Mouse (Mus musculus): ENCODE results near the gene Cant1.

Gene Cant1

DNA sequence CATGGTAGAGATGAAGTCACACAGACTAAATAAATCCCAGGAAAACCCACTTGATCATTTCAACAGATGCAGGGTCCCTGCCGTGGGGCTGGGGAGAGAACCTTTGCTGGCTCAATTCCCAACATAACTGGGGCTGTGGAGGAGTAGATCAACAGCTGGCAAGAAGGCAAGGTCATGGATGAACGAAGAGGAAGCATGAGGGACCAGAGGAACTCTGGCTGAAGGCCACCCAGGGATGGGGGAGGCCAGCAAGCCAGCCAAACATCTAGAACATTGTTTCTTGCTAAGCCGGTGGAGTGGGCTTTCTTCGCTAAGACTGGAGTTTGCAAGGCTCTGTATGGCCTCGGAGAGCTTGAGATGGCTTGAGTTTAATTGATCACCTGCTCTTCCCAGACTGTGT lies 43.0 kb downstream of the Cant1 start:
- DNase-seq (ENCODE audit: extremely low spot score, low read depth, low spot score), result no peak

DNA sequence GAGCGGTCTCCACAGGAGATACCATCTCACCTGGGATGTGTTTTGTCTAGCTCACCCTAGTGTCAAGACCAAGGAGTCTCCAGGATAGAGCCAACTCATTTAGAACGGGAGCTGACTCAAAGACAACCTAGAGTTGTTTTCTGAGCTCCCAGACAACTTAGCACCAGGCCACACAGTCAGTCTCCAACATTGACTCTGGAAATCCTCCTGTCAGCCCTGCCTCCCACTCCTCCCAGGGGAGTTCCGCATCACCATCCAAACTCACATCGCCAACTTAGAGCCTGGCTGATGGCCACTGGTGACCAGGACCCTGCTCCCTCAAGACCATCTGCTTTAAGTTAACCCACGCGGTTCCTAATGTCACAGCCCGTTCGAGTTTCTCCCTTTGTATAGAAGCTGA lies 43.4 kb downstream of the Cant1 start:
- no peak for DNase-seq (ENCODE audit: extremely low spot score, low read depth, low spot score)

DNA sequence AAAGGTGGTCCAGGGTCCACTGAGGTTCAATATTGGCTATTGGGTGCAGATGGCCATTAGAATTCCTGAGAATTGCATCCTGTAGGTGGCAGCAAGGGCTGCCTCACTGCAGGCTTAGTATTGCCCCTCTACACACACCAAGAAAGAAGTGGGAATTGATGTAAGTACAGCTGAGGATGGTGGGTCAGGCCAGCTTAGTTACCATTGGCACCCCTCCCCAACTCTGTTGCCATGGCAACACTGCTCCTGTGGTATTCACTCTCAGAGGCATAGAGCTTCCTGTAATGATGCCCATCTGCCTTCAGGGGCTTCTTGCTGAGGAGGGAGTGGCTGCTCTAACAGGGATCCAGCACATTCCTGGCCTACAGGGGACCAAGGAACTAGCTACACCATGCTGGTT lies 43.9 kb downstream of the Cant1 start:
- no peak for DNase-seq (ENCODE audit: extremely low spot score, low read depth, low spot score)

DNA sequence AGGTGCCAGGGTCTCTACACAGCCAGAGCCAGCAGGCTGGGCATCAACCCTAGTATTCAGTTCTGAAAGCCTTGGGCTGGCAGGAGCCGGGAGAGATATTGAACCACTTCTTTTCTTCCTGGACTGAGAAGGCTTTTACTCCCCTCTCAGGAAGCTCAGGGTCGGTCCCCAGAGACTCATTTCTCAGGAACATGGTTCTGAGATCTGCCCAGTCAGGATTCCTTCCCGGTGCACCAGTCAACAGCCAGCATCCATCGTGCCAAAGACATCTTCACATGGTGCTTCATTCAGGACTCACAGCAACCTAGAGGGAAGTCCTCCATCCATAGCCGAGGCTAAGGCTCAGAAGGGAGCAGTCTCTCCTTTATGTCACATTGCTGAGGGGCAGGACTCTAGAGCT lies 44.4 kb downstream of the Cant1 start:
- DNase-seq (ENCODE audit: extremely low spot score, low read depth, low spot score), result no peak

DNA sequence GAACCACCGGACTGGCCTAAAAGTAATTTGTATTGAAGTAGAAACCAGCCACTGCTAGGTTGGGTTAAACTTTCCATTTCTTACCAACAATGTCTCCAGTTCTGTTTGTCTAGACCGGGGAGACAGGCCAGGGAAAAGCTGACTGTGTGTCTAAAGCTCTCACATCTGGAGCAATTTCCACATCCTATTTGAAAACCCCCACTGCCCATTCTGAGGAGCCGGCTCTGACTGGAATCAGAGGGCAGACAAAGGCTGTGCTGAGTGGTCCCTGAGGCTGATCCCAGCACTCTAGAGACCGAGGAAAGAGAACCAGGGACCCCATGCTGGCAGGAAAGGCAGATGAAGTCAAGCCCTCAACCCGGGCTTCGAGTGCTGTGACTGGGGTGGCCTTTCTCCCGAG lies 46.2 kb downstream of the Cant1 start:
- DNase-seq (ENCODE audit: extremely low spot score, low read depth, low spot score), result no peak

DNA sequence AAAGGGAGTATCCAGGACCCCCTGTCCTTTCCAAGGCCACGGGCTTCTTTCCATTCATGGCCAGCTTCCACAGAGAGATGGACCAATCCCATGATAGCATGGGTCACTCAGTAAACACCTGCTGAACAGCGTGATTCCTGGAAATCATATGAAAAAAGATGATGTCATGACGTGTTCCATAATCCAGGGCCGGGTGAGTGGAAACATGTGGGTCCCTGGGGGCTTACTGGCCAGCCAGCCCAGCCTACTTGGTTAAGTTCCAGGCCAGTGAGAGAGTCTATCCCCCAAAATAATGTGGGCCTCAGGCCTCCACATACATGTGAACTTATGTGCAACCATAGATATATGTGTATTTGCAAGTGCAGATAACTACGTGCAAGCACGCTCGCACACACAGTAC lies 47.0 kb downstream of the Cant1 start:
- no peak for DNase-seq (ENCODE audit: extremely low spot score, low read depth, low spot score)

DNA sequence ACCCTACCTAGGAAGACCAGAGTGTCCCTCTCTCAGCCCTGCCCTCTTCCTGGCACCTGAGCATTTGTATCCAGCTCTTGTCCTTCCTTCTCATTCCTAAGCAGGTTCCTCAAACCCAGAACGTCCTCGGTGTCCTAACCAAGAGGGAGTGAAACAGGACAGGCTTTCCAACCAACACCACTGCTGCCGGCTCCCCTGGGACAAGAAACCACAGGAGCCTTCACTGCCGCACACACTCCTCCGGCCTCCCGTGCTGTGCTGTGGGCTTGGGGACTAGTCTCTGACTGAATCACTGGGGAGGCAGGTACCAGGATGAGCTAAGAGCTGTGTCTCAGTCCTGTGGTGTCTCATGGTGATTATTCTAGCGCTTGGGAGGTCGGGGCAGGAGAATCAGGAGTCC lies 49.2 kb downstream of the Cant1 start:
- no peak for DNase-seq (ENCODE audit: extremely low spot score, low read depth, low spot score)

GRCm38 (mm10) chr11:118369251-118369650 lies 49.6 kb downstream of the Cant1 start:
- DNase-seq (ENCODE audit: extremely low spot score, low read depth, low spot score), result no peak

DNA sequence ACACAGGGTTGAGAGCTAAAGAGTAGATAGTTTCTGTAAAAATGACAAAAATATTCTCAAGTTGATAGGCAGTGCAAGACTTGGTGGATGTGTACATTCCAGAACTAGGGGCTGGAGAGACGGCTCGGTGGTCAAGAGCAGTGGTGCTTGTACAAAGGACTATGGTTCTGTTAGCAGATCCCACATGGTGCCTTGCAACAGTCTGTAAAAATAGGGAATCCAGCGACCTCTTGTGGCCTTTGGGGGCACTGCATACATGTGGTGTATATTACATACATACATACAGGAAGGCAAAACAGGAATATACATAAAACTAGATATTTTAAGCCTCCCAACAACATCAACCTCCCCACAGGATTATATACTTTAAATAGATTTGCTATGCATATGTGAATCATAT lies 50.6 kb downstream of the Cant1 start:
- DNase-seq (ENCODE audit: extremely low spot score, low read depth, low spot score), result no peak

DNA sequence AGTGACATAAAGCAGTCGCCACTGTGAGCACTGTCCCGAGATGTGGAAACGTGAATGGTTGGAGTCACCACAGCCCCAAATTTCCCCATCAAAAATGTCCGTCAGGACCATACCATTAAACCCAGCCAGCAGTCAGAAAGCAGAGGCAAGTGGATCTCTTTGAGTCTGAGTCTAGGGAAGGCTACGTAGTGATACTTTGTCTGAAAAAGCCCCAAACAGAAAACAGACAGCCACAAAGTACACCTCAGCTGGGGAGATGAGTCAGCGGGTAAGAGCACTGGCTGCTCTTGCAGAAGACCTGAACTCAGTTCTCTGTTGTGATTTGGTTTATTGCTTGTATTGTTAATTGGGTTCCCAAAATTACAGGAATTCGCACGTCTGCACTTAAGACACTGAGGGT lies 52.3 kb downstream of the Cant1 start:
- no peak for DNase-seq (ENCODE audit: extremely low spot score, low read depth, low spot score)

DNA sequence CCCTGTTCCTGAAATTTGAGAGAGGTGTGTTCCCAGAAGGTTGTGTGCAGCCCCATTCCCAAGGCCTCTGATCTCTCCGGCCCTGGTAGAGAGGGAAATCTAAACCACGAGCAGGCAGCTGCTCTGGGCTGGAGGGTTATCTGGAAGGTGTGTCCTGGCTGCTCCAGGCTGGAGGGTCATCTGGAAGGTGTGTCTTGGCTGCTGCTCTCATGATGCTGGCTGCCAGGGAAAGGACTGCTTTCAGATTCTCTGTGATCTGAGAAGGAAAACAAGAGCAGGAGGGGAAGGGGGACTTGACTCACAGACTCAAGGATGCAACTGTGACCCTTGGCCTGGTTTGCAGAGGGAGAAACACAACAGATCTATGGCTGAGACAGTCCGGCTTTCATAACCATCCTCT lies 52.8 kb downstream of the Cant1 start:
- DNase-seq (ENCODE audit: extremely low spot score, low read depth, low spot score), result no peak

DNA sequence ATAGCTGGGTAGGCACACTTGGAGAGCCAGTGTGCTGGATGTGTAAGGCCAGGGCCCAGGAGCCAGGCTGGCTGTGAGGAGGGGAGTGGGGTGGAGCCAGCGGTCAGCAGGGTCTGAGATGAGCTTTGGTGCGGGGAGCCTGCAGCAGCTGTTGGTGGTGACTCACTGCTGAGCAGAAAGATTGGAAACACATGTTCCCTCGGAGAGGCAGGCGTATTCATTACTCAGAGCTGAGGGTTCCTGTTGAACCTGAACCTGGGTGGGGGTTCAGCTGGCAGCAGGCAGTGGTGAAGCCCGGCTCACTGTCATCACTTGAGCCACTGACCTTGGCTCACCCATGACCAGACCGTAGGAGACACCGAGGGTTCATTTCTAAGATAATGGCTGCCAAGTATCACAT lies 53.7 kb downstream of the Cant1 start:
- no peak for DNase-seq (ENCODE audit: extremely low spot score, low read depth, low spot score)

DNA sequence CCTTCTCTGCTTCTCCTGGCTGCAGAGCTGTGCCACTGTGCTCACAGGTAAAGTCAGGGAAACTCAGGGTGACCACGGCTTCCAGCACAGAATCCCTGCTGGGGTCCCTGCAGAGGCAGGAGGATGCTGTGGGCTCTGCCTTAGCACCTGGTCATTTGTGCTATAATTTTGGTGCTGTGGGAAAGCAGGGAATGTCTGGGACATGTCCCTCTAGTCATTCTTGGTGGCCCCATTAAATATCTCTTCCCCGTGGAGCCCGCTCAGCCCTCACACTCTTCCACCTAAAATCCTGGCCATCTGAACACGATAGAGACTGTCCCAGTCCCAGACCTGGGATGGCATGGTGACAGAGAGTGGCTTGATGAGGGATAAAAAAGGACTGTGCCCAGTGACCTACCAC lies 54.9 kb downstream of the Cant1 start:
- no peak for DNase-seq (ENCODE audit: extremely low spot score, low read depth, low spot score)

- no peak for DNase-seq (ENCODE audit: extremely low spot score, low read depth, low spot score)
Observed at GRCm38 (mm10) chr11:118362971-118363518, 55.8 kb downstream of the Cant1 start.

DNA sequence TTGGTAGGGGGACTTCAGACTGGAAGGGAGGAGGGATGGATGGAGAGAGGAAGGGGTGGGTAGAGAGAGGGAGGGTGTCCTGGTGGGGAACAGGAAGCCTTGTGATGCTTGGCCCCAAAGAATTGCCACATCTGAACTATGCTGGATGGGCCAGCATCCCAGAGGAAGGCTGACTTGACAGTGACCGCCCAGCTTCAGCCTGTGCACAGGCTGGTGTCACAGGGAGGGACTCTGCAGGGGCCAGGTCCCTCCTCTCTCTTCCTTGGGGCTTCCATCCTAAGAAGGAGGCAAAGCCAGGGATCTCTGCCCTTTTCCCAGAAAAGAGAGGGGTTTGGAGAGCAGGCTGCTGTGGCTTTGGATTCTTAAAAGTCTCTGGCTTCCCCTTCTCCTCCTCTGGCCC lies 56.4 kb downstream of the Cant1 start:
- DNase-seq (ENCODE audit: extremely low spot score, low read depth, low spot score), result no peak

DNA sequence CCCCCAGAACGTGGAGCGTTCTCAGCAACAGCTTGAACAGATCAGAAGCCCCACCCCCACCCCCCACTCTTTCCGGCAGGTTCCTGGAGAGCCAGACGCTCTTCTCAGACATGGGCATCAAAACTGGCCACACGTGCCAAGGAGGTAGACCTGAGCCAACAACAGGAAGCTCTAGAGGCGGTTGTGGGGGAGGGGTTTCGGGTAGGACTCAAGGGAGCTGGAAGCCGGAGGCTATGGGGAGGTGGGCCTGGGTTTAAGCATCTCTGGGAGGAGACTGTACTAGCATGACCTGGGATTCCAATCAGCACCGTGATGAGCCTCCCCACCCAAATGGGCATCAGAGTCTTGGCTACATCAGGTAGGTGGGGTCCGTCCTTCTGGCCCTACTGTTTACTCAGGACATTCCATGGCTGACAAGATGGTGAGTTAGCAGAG lies 58.0 kb downstream of the Cant1 start:
- DNase-seq (ENCODE audit: extremely low spot score, low read depth, low spot score), result no peak

- no peak for DNase-seq (ENCODE audit: extremely low spot score, low read depth, low spot score)
Observed at GRCm38 (mm10) chr11:118360491-118360890, 58.4 kb downstream of the Cant1 start.

Data from hindlimb bud, embryonic 11.5 days (tissue).